Mouse (Mus musculus): ENCODE measurements at regions not wholly inside any gene's neighbourhood (a gene's known extent, or its start where the extent isn't known, plus 50 kb on each side); places are given as distances from the start of the nearest gene placed in this dataset.

DNA sequence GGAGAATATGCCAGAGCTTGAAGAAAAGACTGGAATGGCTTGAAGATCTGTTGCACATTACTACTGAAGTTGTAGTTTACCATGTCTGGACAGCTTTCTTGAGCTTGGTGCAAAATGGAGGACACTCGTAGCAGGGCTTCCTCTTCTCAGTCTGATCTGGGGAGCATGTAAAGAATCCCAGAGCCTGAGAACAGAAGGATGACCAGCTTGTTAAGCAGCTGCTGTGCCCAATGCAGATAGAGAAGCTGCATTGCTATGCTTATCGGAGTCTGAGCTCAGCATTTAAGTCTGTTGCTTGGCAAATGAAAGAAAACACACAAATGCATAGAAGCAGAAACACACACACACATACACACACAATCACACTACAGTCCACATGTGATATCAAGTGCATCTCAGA, 76.9 kb upstream of the Tnc start:
- TF ChIP-seq CTCF (IDR thresholded peaks at IDR 0.05; ENCODE audit: low read depth, low read length) (no peak), POLR2A (IDR thresholded peaks at IDR 0.05; ENCODE audit: extremely low read depth, insufficient read depth, low read length) (no peak)
